Mouse (Mus musculus) spleen, adult 2 months (tissue): ENCODE measurements around the gene Dcaf5. TPM values are rescaled to one million over a fixed set of nuclear protein-coding genes. Genes with fewer than 3 reads are reported as not detected.

Experiments
- DNase-seq, 2 experiments: peaks; one replicate each; pipeline versions ENCODE4 v3.0.0 to v3.0.0-alpha.2; 2012 to 2021; ENCODE audit warnings: low spot score in 2 of 2, low read depth in 1 of 2
- H3K27ac ChIP-seq: fragments of 200-500 bp; 2 replicates; pipeline ENCODE4 v1.5.1; 2012; ENCODE audit warnings: low read length, inconsistent platforms; ENCODE audit not compliant: insufficient read depth
- H3K27me3 ChIP-seq: fragments of 200-500 bp; 2 replicates; pipeline ENCODE4 v1.6.1; 2012; ENCODE audit warnings: mild to moderate bottlenecking, moderate library complexity, low read length, inconsistent platforms; ENCODE audit not compliant: control insufficient read depth, insufficient read depth
- H3K36me3 ChIP-seq: fragments of 200-500 bp; 2 replicates; pipeline ENCODE4 v1.6.1; 2012; ENCODE audit warnings: mild to moderate bottlenecking, low read length, inconsistent platforms; ENCODE audit not compliant: control insufficient read depth, insufficient read depth
- H3K4me1 ChIP-seq: fragments of 200-500 bp; 2 replicates; pipeline ENCODE4 v1.6.1; 2011; ENCODE audit warnings: inconsistent platforms; ENCODE audit not compliant: control insufficient read depth, insufficient read depth, insufficient read length
- H3K4me3 ChIP-seq: fragments of 200-500 bp; 2 replicates; pipeline ENCODE4 v1.5.1; 2011; ENCODE audit warnings: mild to moderate bottlenecking, inconsistent platforms; ENCODE audit not compliant: insufficient read depth, insufficient read length; ENCODE audit errors: extremely low read depth
- CTCF ChIP-seq: fragments of 200-500 bp; IDR thresholded peaks from 2 replicates; pipeline ENCODE4 v1.5.1; 2011; ENCODE audit warnings: mild to moderate bottlenecking, inconsistent platforms; ENCODE audit not compliant: insufficient read depth, insufficient read length, insufficient replicate concordance; ENCODE audit errors: extremely low read depth
- POLR2A ChIP-seq: fragments of 200-500 bp; IDR thresholded peaks from 2 replicates; pipeline ENCODE4 v1.6.1; 2011; ENCODE audit warnings: low read depth, low read length, inconsistent platforms
- WGBS: fragments of 180-500 bp; shearing (Covaris S2); methylation state at CpG from one replicate; pipeline ENCODE4 v1.1.7; 2018; 5-methylcytosine and 5-hydroxymethylcytosine counted together
- polyA plus RNA-seq: library from polyadenylated mRNA; depleted of rRNA; stranded (reverse); fragments of >200 nt; gene quantifications from 2 replicates; pipeline ENCODE4 v1.2.3, GENCODE M21; 2012

Dcaf5 gene
- polyA plus RNA-seq, 1 experiment = 14.6 TPM

DNA sequence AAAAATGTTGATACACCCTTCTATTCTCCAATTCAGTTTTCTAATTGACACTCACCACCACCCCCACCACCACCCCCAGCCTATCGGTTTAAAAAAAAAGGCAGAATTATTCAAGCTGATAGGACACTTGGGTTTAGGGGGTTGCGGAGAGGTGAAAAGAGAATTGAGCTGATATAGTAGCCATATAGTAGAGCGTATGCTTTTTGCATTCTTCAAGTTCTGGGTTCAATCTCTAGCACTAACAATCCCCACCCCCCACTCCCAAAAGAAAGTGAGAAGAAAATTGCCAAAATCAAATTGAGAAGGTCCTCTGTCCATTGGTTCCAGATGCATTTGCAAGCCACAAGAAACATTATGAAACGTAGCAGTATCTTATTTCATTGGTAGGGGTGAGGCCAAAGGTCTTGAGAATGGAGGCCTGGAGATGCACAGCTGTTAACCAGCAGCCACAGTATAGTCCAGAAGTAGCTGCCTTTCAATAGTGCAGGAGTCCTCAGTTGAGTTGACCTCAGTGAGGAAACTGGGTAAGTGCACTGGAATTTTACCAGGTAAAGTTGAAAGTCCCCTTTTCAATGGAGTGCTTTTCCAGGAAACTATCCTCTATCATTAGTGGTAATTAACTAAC is 762 bp upstream of the Dcaf5 start:
- Histone ChIP-seq H3K36me3 (no peaks in the 10 kb centered on the region; the same call in 1 of the 2 replicates), H3K4me3 (peak overlapping the region; percentile 92; the same call in 1 of the 2 replicates), H3K27ac (peak overlapping the region; percentile 76; the same call in 1 of the 2 replicates), H3K4me1 (no peaks in the 10 kb centered on the region), H3K27me3 (no peaks in the 10 kb centered on the region)
- 68% methylated on average over 4 of the region's 4 CpGs for WGBS
- TF ChIP-seq CTCF = no peak
- TF ChIP-seq POLR2A = no peak
- no peak for DNase-seq

- no peak for DNase-seq
- Histone ChIP-seq H3K4me1 (no peaks in the 10 kb centered on the region), H3K36me3 (peaks cover 2% of the 10 kb centered on the region; the same call in 1 of the 2 replicates), H3K27ac (peak overlapping the region; percentile 64), H3K4me3 (peak overlapping the region; percentile 92), H3K27me3 (no peaks in the 10 kb centered on the region)
- TF ChIP-seq POLR2A (no peak), CTCF (no peak)
- 2% methylated on average over 9 of the region's 10 CpGs for WGBS
Observed at GRCm38 (mm10) chr12:80435887-80436286, 514 bp downstream of the Dcaf5 start.

DNA sequence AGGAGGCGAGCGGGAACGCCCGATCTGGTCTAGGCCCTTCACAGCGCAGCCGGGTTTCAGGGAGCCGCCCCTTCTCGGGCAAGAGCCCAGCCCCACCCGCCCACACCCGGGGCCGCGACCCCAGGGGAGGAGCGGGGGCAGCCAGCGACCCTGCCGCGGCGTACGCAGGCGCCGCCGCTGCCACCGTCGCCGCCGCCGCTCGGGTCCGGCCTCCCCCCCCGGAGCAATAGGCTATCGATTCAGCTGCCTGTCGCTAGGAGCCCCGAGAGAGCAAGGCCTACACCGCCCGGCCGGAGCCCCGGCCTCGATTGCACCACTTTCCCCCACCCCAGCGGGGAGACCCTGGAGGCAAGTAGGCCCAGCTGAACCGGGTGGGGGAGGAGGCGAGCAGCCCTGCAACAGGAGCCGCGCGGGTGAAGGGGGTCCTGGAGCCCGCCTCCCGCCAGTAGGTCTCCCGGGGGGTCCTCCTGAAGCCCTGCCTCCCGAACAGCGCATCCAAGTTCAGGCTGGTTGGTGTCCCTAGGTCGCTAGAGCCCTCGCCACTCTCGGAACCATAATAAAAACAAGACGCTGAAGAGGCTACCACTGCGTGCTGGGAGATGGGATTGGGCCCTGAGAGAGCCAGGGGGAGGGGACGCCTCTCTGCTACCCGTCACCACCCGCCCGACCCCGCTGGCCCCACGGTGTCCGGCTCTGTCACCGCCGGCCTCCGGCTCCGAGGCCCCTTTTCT is 1.3 kb downstream of the Dcaf5 start:
- peaks cover 2% of the 10 kb centered on the region; the same call in 1 of the 2 replicates for H3K36me3 ChIP-seq
- no peaks in the 10 kb centered on the region for H3K4me1 ChIP-seq
- peak; percentile 47 to 63 for DNase-seq
- no peaks in the 10 kb centered on the region for H3K27me3 ChIP-seq
- WGBS = under 1% methylated on average over 34 of the region's 64 CpGs
- TF ChIP-seq POLR2A = no peak
- no peak for TF ChIP-seq CTCF
- H3K27ac ChIP-seq = peak overlapping the region; percentile 87
- peak overlapping the region; percentile 92 for H3K4me3 ChIP-seq

GRCm38 (mm10) chr12:80434601-80434960 is 1.8 kb downstream of the Dcaf5 start:
- 1% methylated on average over 9 of the region's 10 CpGs for WGBS
- H3K4me1 ChIP-seq = no peaks in the 10 kb centered on the region
- H3K27ac ChIP-seq = no peak overlapping the region
- DNase-seq = no peak
- H3K4me3 ChIP-seq = peak overlapping the region; percentile 92
- H3K36me3 ChIP-seq = peaks cover 2% of the 10 kb centered on the region; the same call in 1 of the 2 replicates
- TF ChIP-seq POLR2A (no peak), CTCF (no peak)
- no peaks in the 10 kb centered on the region for H3K27me3 ChIP-seq

DNA sequence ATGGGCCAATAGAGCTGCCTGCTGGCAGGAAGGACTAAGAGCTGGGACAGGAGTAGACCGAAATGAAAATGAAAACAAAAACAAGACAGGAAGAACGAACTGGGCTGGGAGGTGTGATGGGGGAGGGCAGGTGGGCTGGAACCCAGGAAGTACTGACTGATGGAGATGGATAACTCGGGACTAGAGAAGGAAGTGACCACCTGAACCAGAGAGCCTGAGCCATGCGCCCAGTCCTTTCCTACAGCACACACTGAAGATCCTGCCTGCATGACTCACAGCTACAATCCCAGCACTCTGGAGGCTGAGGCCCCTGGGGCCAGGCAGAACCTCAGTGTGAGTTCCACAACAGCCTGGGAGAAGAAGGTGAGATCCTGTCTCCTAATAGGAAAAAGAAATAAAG is 3.1 kb downstream of the Dcaf5 start:
- Histone ChIP-seq H3K27me3 (no peaks in the 10 kb centered on the region), H3K27ac (no peak overlapping the region), H3K4me3 (no peak overlapping the region), H3K4me1 (no peaks in the 10 kb centered on the region), H3K36me3 (peaks cover 2% of the 10 kb centered on the region; the same call in 1 of the 2 replicates)
- WGBS = 61% methylated on average over 4 of the region's 4 CpGs
- DNase-seq = no peak
- TF ChIP-seq CTCF (no peak), POLR2A (no peak)

DNA sequence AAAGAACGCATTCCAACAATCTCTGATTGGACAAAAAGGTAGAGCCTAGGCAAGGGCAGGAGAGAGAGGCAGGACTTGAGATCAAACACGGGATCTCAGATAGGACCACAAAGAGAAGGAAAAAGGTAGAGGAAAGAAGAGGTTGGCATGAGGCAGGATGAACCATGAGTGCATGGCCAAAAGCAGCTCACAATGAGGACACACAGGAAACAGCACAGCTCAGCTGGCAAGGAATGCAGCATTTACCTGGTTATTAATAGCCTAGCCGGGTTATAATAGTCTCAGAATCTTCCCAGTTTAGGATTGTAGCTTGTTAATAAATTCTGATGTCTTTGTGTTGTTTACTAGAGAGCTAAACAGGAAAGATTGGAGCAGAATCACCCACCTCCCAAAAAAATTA is 8.7 kb downstream of the Dcaf5 start:
- WGBS = 89% methylated on average over 3 of the region's 3 CpGs
- TF ChIP-seq CTCF (no peak), POLR2A (no peak)
- H3K27me3 ChIP-seq = no peaks in the 10 kb centered on the region
- H3K4me3 ChIP-seq = no peak overlapping the region
- DNase-seq = no peak
- no peak overlapping the region for H3K27ac ChIP-seq
- peaks cover 3% of the 10 kb centered on the region; the same call in 1 of the 2 replicates for H3K36me3 ChIP-seq
- H3K4me1 ChIP-seq = no peaks in the 10 kb centered on the region

GRCm38 (mm10) chr12:80415100-80415499 is 21.3 kb downstream of the Dcaf5 start:
- H3K27ac ChIP-seq = no peak overlapping the region
- H3K4me1 ChIP-seq = no peaks in the 10 kb centered on the region
- H3K27me3 ChIP-seq = no peaks in the 10 kb centered on the region
- 94% methylated on average over 2 of the region's 2 CpGs for WGBS
- TF ChIP-seq POLR2A (no peak), CTCF (no peak)
- H3K4me3 ChIP-seq = no peak overlapping the region
- DNase-seq = no peak
- peaks cover 12% of the 10 kb centered on the region for H3K36me3 ChIP-seq
